Mouse (Mus musculus) E14TG2a.4 (cell line): ENCODE data around the gene Ppox.

Experiments used
- CTCF ChIP-seq: conservative IDR thresholded peaks from 2 replicates; pipeline ENCODE4 v1.5.1; 2014; ENCODE audit warnings: low read length
- NANOG ChIP-seq: IDR thresholded peaks from 2 replicates; pipeline ENCODE4 v1.6.1; 2014; ENCODE audit warnings: borderline replicate concordance, low read length, mixed read lengths
- POU5F1 ChIP-seq: IDR thresholded peaks from 2 replicates; pipeline ENCODE4 v1.6.1; 2014; ENCODE audit warnings: low read length, borderline replicate concordance

GRCm38 (mm10) chr1:171271196-171271595, 9.8 kb downstream of the Ppox start:
- TF ChIP-seq CTCF (no peak), POU5F1 (no peak), NANOG (no peak)
